Mouse (Mus musculus): Measurements from ENCODE around the gene Tjap1. TPM values are rescaled to one million over a fixed set of nuclear protein-coding genes. Genes with fewer than 3 reads are reported as not detected.

The Tjap1 gene
- 31.2 and 53.7 TPM in 2 replicates for polyA plus RNA-seq (2012; rRNA removed; ENCODE audit: low replicate concordance)

DNA sequence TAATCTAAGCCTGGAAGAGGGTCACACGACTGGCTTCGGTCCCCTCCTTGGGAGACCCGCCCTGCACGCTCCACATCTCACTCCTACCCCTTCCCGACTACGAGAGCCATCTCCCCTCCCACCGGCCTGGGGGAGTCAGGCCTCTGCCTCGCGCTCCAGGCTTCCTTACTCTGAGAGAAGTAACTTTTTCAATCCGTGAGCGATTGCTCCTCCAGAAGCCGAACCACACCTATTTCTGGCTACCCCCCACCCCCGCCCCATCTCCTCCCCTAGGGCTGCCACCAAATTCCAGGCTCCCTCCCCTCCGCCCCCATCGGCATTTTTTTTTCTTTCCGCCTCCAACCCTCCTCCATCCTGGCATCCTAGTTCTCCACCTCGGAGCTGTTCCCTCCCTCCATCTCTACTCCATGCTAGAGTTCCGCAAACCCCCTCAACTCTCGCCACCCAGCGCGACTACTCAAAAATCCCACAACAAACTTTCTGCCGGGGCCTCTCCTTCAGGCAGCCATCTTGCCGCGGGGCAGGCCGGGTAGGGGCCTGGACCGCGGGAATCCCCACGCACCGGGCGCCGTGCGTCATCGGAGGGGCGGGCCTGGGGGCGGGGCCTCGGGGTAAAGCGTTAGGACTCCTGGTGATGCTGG, at the start of gene Tjap1:
Tjap1 (minus strand) TSS at position 544 of the 641 bp plus-strand sequence.

GRCm38 (mm10) chr17:46327906-46328534, 45.2 kb upstream of the Tjap1 start, which contains the start of gene Abcc10:
Gene Abcc10, minus strand, starts transcription at chr17:46328352.

DNA sequence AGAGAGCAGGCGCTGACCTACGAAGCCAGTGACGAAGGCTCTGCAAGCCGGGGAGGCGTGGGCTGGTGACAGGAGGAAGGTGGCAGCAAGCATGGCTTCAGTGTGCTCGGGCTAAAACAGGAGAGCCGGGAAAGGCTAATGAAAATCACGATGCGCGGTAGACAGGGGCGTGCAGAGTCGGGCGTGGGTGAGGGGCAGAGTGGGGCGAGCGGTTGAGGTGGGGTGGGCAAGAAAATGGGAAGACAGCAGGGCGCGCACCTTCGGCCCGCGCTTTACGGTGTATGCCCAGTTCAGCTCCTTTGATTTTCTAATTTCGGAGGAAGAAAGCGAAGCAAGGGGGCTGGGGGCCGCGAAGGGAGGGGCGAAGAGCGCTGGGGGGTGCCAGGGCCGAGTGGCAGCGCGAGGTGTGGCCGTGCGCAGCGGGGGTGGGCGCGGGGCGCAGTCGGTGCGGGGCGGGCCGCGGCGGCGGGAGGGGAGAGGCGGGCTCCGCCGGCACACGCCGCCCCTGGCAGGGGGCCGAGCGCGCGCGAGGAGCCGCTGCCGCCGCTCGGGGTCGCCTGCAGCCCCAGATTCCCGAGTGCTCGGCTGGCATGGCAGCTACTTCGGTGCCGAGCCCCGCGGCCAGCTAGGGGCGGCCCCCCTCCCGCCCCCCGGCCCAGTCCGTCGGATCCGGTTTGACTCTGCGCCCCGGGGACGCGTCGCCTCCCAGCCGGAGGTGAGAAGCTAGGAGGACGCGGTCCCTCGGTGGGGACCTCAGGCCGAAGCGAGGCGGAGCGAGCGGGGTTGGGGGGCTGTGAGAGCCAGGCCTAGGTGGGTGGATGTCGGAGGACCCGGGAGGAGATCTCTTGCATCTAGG, 14.8 kb upstream of the Tjap1 start, which contains the start of gene Dlk2:
Dlk2 (plus strand) TSS at position 58 of the 856 bp plus-strand sequence.

GRCm38 (mm10) chr17:46253452-46254084, 29.3 kb downstream of the Tjap1 start, which contains the start of gene Lrrc73:
Gene Lrrc73, plus strand, starts transcription at chr17:46253531.

GRCm38 (mm10) chr17:46247512-46248188, 35.2 kb downstream of the Tjap1 start, which contains the start of the genes Polr1c and Yipf3:
Gene Polr1c, minus strand, starts transcription at chr17:46248054.
Gene Yipf3, plus strand, starts transcription at chr17:46248080.

Other genes starting within 250 kb of the Tjap1 start
- 56.6 and 77.0 TPM in 2 replicates for gene Mrps18a, start 172.0 kb downstream of the Tjap1 start, polyA plus RNA-seq (2012; rRNA removed; ENCODE audit: low replicate concordance)
- 1.9 and 14.8 TPM in 2 replicates for gene Rsph9, start 138.8 kb downstream of the Tjap1 start, polyA plus RNA-seq (2012; rRNA removed; ENCODE audit: low replicate concordance)
- gene Mad2l1bp, start 129.5 kb downstream of the Tjap1 start, polyA plus RNA-seq (2012; rRNA removed; ENCODE audit: low replicate concordance) = 16.3 and 22.5 TPM in 2 replicates
- 151 and 169 TPM in 2 replicates for gene Gtpbp2, start 122.0 kb downstream of the Tjap1 start, polyA plus RNA-seq (2012; rRNA removed; ENCODE audit: low replicate concordance)
- gene Polh, start 80.4 kb downstream of the Tjap1 start, polyA plus RNA-seq (2012; rRNA removed; ENCODE audit: low replicate concordance) = 6.2 and 10.8 TPM in 2 replicates
- 18.1 and 38.0 TPM in 2 replicates for gene Xpo5, start 80.2 kb downstream of the Tjap1 start, polyA plus RNA-seq (2012; rRNA removed; ENCODE audit: low replicate concordance)
- gene Polr1c, start 35.0 kb downstream of the Tjap1 start, polyA plus RNA-seq (2012; rRNA removed; ENCODE audit: low replicate concordance) = 42.8 and 84.4 TPM in 2 replicates
- gene Yipf3, start 34.9 kb downstream of the Tjap1 start, polyA plus RNA-seq (2012; rRNA removed; ENCODE audit: low replicate concordance) = 197 and 229 TPM in 2 replicates
- gene Lrrc73, start 29.5 kb downstream of the Tjap1 start, polyA plus RNA-seq (2012; rRNA removed; ENCODE audit: low replicate concordance) = 0.96 and 5.5 TPM in 2 replicates
- gene Dlk2, start 14.4 kb upstream of the Tjap1 start, polyA plus RNA-seq (2012; rRNA removed; ENCODE audit: low replicate concordance) = 0.52 and 0.66 TPM in 2 replicates
- gene Abcc10, start 45.3 kb upstream of the Tjap1 start, polyA plus RNA-seq (2012; rRNA removed; ENCODE audit: low replicate concordance) = 12.5 and 17.4 TPM in 2 replicates
- gene Zfp318, start 100.7 kb upstream of the Tjap1 start, polyA plus RNA-seq (2012; rRNA removed; ENCODE audit: low replicate concordance) = 10.7 and 24.5 TPM in 2 replicates
- gene Crip3, start 145.9 kb upstream of the Tjap1 start, polyA plus RNA-seq (2012; rRNA removed; ENCODE audit: low replicate concordance) = 1.0 and 1.8 TPM in 2 replicates
- gene Slc22a7, start 155.4 kb upstream of the Tjap1 start, polyA plus RNA-seq (2012; rRNA removed; ENCODE audit: low replicate concordance) = not detected in 2 replicates
- 0.03 and 0.35 TPM in 2 replicates for gene Ttbk1, start 204.6 kb upstream of the Tjap1 start, polyA plus RNA-seq (2012; rRNA removed; ENCODE audit: low replicate concordance)
- 0.52 and 9.8 TPM in 2 replicates for gene Dnph1, start 213.7 kb upstream of the Tjap1 start, polyA plus RNA-seq (2012; rRNA removed; ENCODE audit: low replicate concordance)